Mouse (Mus musculus) lung, adult 2 months (tissue): ENCODE results near the gene Prdx2. TPM values are rescaled to one million over a fixed set of nuclear protein-coding genes. Genes with fewer than 3 reads are reported as not detected.

Source experiments
- DNase-seq: peaks from one replicate; pipeline ENCODE4 v3.0.0; 2022
- H3K4me1 ChIP-seq: fragments of 200-500 bp; 2 replicates; pipeline ENCODE4 v1.6.1; 2011; ENCODE audit warnings: low read length; ENCODE audit not compliant: control insufficient read depth, insufficient read depth
- H3K4me3 ChIP-seq: fragments of 200-500 bp; replicated peaks from 2 replicates; pipeline ENCODE3; 2011; ENCODE audit warnings: low read depth, mild to moderate bottlenecking, control low read depth, low read length; ENCODE audit errors: extremely low read depth
- CTCF ChIP-seq: fragments of 200-500 bp; IDR thresholded peaks from 2 replicates; pipeline ENCODE4 v1.5.1; 2011; ENCODE audit warnings: mild to moderate bottlenecking, low read length, control low read depth; ENCODE audit not compliant: insufficient read depth
- POLR2A ChIP-seq: fragments of 200-500 bp; IDR thresholded peaks from 2 replicates; pipeline ENCODE4 v1.6.1; 2011; ENCODE audit warnings: low read depth, mild to moderate bottlenecking, control low read depth, low read length, borderline replicate concordance; ENCODE audit errors: extremely low read depth
- WGBS: fragments of 180-500 bp; shearing (Covaris S2); methylation state at CpG from one replicate; pipeline ENCODE4 v1.1.7; 2018; 5-methylcytosine and 5-hydroxymethylcytosine counted together
- polyA plus RNA-seq: library from polyadenylated mRNA; depleted of rRNA; stranded (reverse); fragments of >200 nt; gene quantifications from 2 replicates; pipeline ENCODE4 v1.2.3, GENCODE M21; 2012

Prdx2 gene
- polyA plus RNA-seq, 1 experiment: 117 TPM

- Histone ChIP-seq H3K4me3 (no peak overlapping the region), H3K4me1 (no peaks in the 10 kb centered on the region)
- no peak for DNase-seq
- 22% methylated on average over 23 of the region's 23 CpGs for WGBS
- TF ChIP-seq CTCF (no peak), POLR2A (no peak)
Observed at GRCm38 (mm10) chr8:84936041-84936961, 33.1 kb upstream of the Prdx2 start.

- Histone ChIP-seq H3K4me1 (no peaks in the 10 kb centered on the region), H3K4me3 (no peak within 1 kb of the TSS)
- TF ChIP-seq CTCF: peak; percentile 19; the same call in 1 of the 2 replicates
- no peak for TF ChIP-seq POLR2A
- WGBS: under 1% methylated on average over 48 of the region's 50 CpGs
- DNase-seq: peak; percentile 52
Observed at GRCm38 (mm10) chr8:84936962-84937546, 32.3 kb upstream of the Prdx2 start, which contains the start of gene Mast1. TSS of gene Mast1 (minus strand) at chr8:84937359.

- TF ChIP-seq POLR2A: no peak
- no peak for TF ChIP-seq CTCF
- Histone ChIP-seq H3K4me1 (no peaks in the 10 kb centered on the region), H3K4me3 (no peak overlapping the region)
- DNase-seq: no peak
- WGBS: 58% methylated on average over 13 of the region's 13 CpGs
Observed at GRCm38 (mm10) chr8:84937620-84938485, 31.5 kb upstream of the Prdx2 start.

GRCm38 (mm10) chr8:84943699-84944098 is 25.7 kb upstream of the Prdx2 start:
- H3K4me1 ChIP-seq: no peaks in the 10 kb centered on the region; the same call in 1 of the 2 replicates
- H3K4me3 ChIP-seq: no peak overlapping the region
- DNase-seq: no peak
- TF ChIP-seq POLR2A (no peak), CTCF (no peak)
- 20% methylated on average over 4 of the region's 4 CpGs for WGBS

- no peak overlapping the region for H3K4me3 ChIP-seq
- H3K4me1 ChIP-seq: no peaks in the 10 kb centered on the region; the same call in 1 of the 2 replicates
- 4% methylated on average over 26 of the region's 26 CpGs for WGBS
- DNase-seq: no peak
- TF ChIP-seq POLR2A (no peak), CTCF (no peak)
Observed at GRCm38 (mm10) chr8:84944478-84945160, 24.8 kb upstream of the Prdx2 start.

GRCm38 (mm10) chr8:84945235-84945632 is 24.2 kb upstream of the Prdx2 start:
- H3K4me1 ChIP-seq: no peaks in the 10 kb centered on the region; the same call in 1 of the 2 replicates
- H3K4me3 ChIP-seq: no peak overlapping the region
- no peak for DNase-seq
- TF ChIP-seq CTCF: no peak
- TF ChIP-seq POLR2A: no peak
- WGBS: 7% methylated on average over 11 of the region's 11 CpGs

- Histone ChIP-seq H3K4me1 (no peaks in the 10 kb centered on the region; the same call in 1 of the 2 replicates), H3K4me3 (no peak overlapping the region)
- TF ChIP-seq CTCF: no peak
- no peak for TF ChIP-seq POLR2A
- 2% methylated on average over 55 of the region's 67 CpGs for WGBS
- DNase-seq: no peak
Observed at GRCm38 (mm10) chr8:84945633-84946527, 23.5 kb upstream of the Prdx2 start.
